In genomic region chr1:191418936-191419335, GRCm38 (mm10) we compare ENCODE assay signal across 17 mouse cellular contexts. TPM values are rescaled to one million over a fixed set of nuclear protein-coding genes. Genes with fewer than 3 reads are reported as not detected.
A peak's percentile ranks its signal among the peaks of the same experiment; 100 is the strongest.
DNase-seq lines count a peak whose midpoint lies in the region; ATAC-seq and TF ChIP-seq lines count a peak whose summit lies in the region.
"Had no signal": no experiment of that assay in that cellular context is flagged by ENCODE, and none has a peak within 500 bp of the region (broad histone marks: within the 10 kb centered on the region; RNA-seq: fewer than 3 reads in every experiment).

No protein-coding gene starts in this region.

- DNase-seq in gastrocnemius, adult 2 months, result no peak
- no peak for DNase-seq in gastrocnemius, adult 18-20 months (ENCODE audit: low spot score)
- DNase-seq in liver, adult 2 months (ENCODE audit: extremely low read depth, low read depth, low spot score), result no peak
- no peak for DNase-seq in liver, embryonic 11.5 days (ENCODE audit: low spot score)
- DNase-seq in induced T-regulatory cell, adult 2 months (ENCODE audit: low read depth), result peak; percentile 57
- DNase-seq in natural killer cell, adult 2 months (ENCODE audit: low spot score in 2 of 2), result peak; percentile 16 to 49
- DNase-seq in midbrain, embryonic 14.5 days, result no peak
- DNase-seq: cerebellum, adult 11-12 months; kidney, postnatal 36 days; lung, adult 2 months had no signal

- no peak overlapping the region for H3K4me2 ChIP-seq in liver, embryonic 11.5 days
- no peak overlapping the region for H3K4me2 ChIP-seq in midbrain, embryonic 14.5 days (ENCODE audit: low read length)
- H3K4me2 ChIP-seq: embryonic facial prominence, embryonic 13.5 days; hindbrain, embryonic 14.5 days; neural tube, embryonic 13.5 days had no signal

- H3K27me3 ChIP-seq in liver, adult 2 months (ENCODE audit: control insufficient read depth, insufficient read depth, low read length), result no peaks in the 10 kb centered on the region
- H3K27me3 ChIP-seq in liver, embryonic 11.5 days (replicated peaks; ENCODE audit: control insufficient read depth, insufficient read depth, low read length), result no peaks in the 10 kb centered on the region
- no peaks in the 10 kb centered on the region for H3K27me3 ChIP-seq in midbrain, embryonic 14.5 days (ENCODE audit: control insufficient read depth, insufficient read depth, low read length)
- H3K27me3 ChIP-seq: embryonic facial prominence, embryonic 13.5 days; neural tube, embryonic 13.5 days; Patski had no signal

- H3K9ac ChIP-seq in liver, adult 2 months (ENCODE audit: low read depth, low read length), result no peak overlapping the region
- no peak overlapping the region for H3K9ac ChIP-seq in liver, embryonic 11.5 days (ENCODE audit: low read depth, low read length)
- H3K9ac ChIP-seq in midbrain, embryonic 14.5 days (replicated peaks; ENCODE audit: low read length), result no peak overlapping the region
- H3K9ac ChIP-seq: embryonic facial prominence, embryonic 13.5 days; hindbrain, embryonic 14.5 days; neural tube, embryonic 13.5 days had no signal

- WGBS in liver, adult 2 months, result 45% methylated on average over 4 of the region's 4 CpGs
- 50% methylated on average over 4 of the region's 4 CpGs for WGBS in liver, embryonic 11.5 days
- 70% methylated on average over 4 of the region's 4 CpGs for WGBS in midbrain, embryonic 14.5 days

- H3K9me3 ChIP-seq in liver, embryonic 11.5 days (ENCODE audit: control insufficient read depth, low read length), result no peaks in the 10 kb centered on the region
- no peaks in the 10 kb centered on the region for H3K9me3 ChIP-seq in midbrain, embryonic 14.5 days (ENCODE audit: control insufficient read depth, low read length)
- H3K9me3 ChIP-seq: embryonic facial prominence, embryonic 13.5 days; neural tube, embryonic 13.5 days had no signal

- no peaks in the 10 kb centered on the region for H3K79me2 ChIP-seq in liver, adult 2 months (ENCODE audit: control insufficient read depth, insufficient read depth, low read length)

- no peak overlapping the region for H3K4me3 ChIP-seq in gastrocnemius, adult 2 months
- no peak overlapping the region for H3K4me3 ChIP-seq in liver, adult 2 months (ENCODE audit: insufficient read depth, low read depth, low read length)
- no peak overlapping the region for H3K4me3 ChIP-seq in liver, embryonic 11.5 days (ENCODE audit: low read depth, low read length)
- no peak overlapping the region for H3K4me3 ChIP-seq in midbrain, embryonic 14.5 days (replicated peaks; ENCODE audit: low read depth, low read length)
- H3K4me3 ChIP-seq: embryonic facial prominence, embryonic 13.5 days; heart, adult 2 months; neural tube, embryonic 13.5 days had no signal

- H3K27ac ChIP-seq in gastrocnemius, adult 2 months, result peak overlapping the region; percentile 41; the same call in 1 of the 2 replicates
- peak overlapping the region; percentile 20 for H3K27ac ChIP-seq in liver, adult 2 months (replicated peaks; ENCODE audit: insufficient read depth, low read depth, low read length)
- H3K27ac ChIP-seq in liver, embryonic 11.5 days (ENCODE audit: low read depth, low read length), result no peak overlapping the region
- H3K27ac ChIP-seq in midbrain, embryonic 14.5 days (replicated peaks; ENCODE audit: low read depth, low read length), result no peak overlapping the region
- H3K27ac ChIP-seq: embryonic facial prominence, embryonic 13.5 days; hindbrain, embryonic 14.5 days; neural tube, embryonic 13.5 days had no signal

- H3K36me3 ChIP-seq in liver, adult 2 months (ENCODE audit: control insufficient read depth, insufficient read depth, low read length), result no peaks in the 10 kb centered on the region
- H3K36me3 ChIP-seq in liver, embryonic 11.5 days (ENCODE audit: control insufficient read depth, insufficient read depth, low read length), result no peaks in the 10 kb centered on the region
- H3K36me3 ChIP-seq in midbrain, embryonic 14.5 days (ENCODE audit: control insufficient read depth, insufficient read depth, low read length), result no peaks in the 10 kb centered on the region
- H3K36me3 ChIP-seq: embryonic facial prominence, embryonic 13.5 days; neural tube, embryonic 13.5 days had no signal

- peaks cover 43% of the 10 kb centered on the region for H3K4me1 ChIP-seq in liver, adult 2 months (ENCODE audit: control insufficient read depth, insufficient read depth, low read length)
- peaks cover 26% of the 10 kb centered on the region for H3K4me1 ChIP-seq in liver, embryonic 11.5 days (replicated peaks; ENCODE audit: control insufficient read depth, insufficient read depth, low read length)
- H3K4me1 ChIP-seq in midbrain, embryonic 14.5 days (ENCODE audit: control insufficient read depth, insufficient read depth, low read length), result no peaks in the 10 kb centered on the region

- TF ChIP-seq CTCF in gastrocnemius, adult 2 months (IDR thresholded peaks at IDR 0.05), result no peak
- no peak for TF ChIP-seq CTCF in liver, adult 2 months (IDR thresholded peaks at IDR 0.05; ENCODE audit: low read depth, low read length)

- ATAC-seq in liver, embryonic 11.5 days (replicated peaks; ENCODE audit: low FRiP score), result no peak
- no peak for ATAC-seq in megakaryocyte progenitor cell, adult 5-6 weeks (replicated peaks; ENCODE audit: poor library complexity)
- ATAC-seq in midbrain, embryonic 14.5 days (ENCODE audit: low FRiP score, low TSS enrichment), result no peak
- ATAC-seq: intestine, postnatal 0 days; Patski had no signal

- intact Hi-C loops in gastrocnemius, adult 2 months (cut with DNase I), result loop anchor here (2.0 kb wide), 1 partner anchor 20 kb away; no protein-coding TSS in a partner anchor

- TF ChIP-seq POLR2A in liver, adult 2 months (IDR thresholded peaks at IDR 0.05; ENCODE audit: extremely low read depth, insufficient read depth, low read length), result no peak

RNA-seq across cellular contexts. Expression of gene Ppp2r5a, which starts 15.9 kb away (rescaled TPM):
- 10 to 100 TPM; 65.0 to 80.1 TPM for total RNA-seq in gastrocnemius, adult 2 months (2021)
- total RNA-seq in gastrocnemius, adult 18-20 months (2021), result 10 to 100 TPM; 66.2 to 76.8 TPM
- 149 and 170 TPM in 2 replicates for total RNA-seq in liver, adult 2 months (2014; rRNA removed)
- polyA plus RNA-seq in liver, adult 2 months (2012; rRNA removed), result 75.3 and 80.3 TPM in 2 replicates
- polyA plus RNA-seq in liver, embryonic 11.5 days (2014; fragmentation: Nextera tagmentation; extraction: Ambion mirVana), result 32.4 and 39.9 TPM in 2 replicates
- 124 and 129 TPM in 2 replicates for total RNA-seq in megakaryocyte progenitor cell, adult 5-6 weeks (2015)
- total RNA-seq in megakaryocyte progenitor cell, adult 5-6 weeks (2017), result 125 and 139 TPM in 2 replicates
- polyA plus RNA-seq in midbrain, embryonic 14.5 days (2014; fragmentation: Nextera tagmentation; extraction: Ambion mirVana), result 8.5 TPM in 2 replicates

Comparison
In these comparisons a context has a peak if more than half of its experiments do, and no peak if none do; other contexts are left out.
1. H3K27ac ChIP-seq: peak in gastrocnemius, adult 2 months (single experiment) and liver, adult 2 months (single experiment); none in liver, embryonic 11.5 days (single experiment) and midbrain, embryonic 14.5 days (single experiment).
2. DNase-seq: peak in induced T-regulatory cell, adult 2 months (single experiment) and natural killer cell, adult 2 months (2 of 2); none in gastrocnemius, adult 2 months (single experiment), gastrocnemius, adult 18-20 months (single experiment), liver, adult 2 months (single experiment), liver, embryonic 11.5 days (single experiment) and midbrain, embryonic 14.5 days (single experiment).